Mouse (Mus musculus) brain, embryonic 18.5 days (tissue): ENCODE measurements around the gene Mreg.

Experiments
- DNase-seq: peaks from one replicate; pipeline ENCODE4 v3.0.0-alpha.2; 2012; ENCODE audit warnings: low read depth, low spot score

Mreg gene

DNA sequence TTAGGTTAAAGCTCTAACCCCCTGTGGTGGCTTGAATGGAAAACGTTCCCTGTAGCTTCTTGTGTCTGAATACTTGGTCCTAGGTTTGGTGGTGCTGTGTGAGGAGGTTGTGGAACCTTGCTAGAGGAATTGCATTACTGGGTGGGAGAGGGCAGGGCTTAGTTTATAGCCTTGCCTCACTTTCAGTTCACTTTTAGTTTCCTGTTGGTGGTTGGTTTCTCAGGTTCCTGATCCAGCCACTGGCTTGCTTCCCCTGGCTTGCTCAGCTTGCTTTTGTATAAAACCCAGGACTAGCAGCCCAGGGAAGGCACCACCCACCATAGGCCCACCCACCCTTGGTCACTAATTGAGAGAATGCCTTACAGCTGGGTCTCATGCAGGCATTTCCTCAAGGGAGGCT lies 77.6 kb downstream of the Mreg start:
- DNase-seq, result no peak

DNA sequence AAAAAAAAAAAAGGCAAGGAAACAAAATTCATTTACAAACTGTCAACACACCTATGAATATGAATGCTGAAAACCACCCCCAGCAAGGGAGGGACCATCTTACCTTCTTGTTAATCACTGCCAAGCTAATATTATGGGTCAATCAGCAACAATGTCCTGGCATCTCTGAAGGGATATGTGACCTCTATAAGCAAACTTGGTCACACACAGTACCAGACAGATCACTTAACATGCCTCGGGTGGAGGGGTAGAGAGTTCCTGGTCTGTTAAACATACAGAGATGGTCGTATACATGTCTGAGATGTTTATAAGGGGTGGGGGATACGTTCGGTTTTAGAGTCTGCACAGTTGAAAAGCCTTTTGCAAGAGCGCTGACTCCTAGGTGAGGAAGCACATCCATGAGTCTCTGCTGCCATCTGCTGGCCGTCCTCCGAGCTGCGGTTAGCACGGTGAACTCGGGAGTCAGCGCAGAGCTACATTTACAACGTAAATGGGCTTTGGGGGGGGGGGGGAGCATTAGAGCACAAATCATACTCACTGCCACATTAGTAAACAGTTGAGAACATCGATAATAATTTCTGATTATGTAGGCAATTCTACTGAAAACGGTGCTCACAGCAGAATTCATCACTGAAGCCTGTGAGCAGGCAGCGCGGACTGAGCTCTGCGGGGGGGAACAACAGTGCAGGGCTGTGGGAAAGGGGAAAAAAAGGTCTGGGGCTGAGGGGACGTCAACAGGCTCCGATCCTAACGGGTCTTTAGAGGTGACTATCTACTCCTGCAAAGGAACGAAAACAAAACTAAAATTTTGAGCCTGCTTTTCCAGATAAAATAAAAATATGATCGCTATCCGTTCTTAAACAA lies 88.4 kb downstream of the Mreg start:
- DNase-seq, result peak; percentile 74

- no peak for DNase-seq
Observed at GRCm38 (mm10) chr1:72121608-72122185, 90.4 kb downstream of the Mreg start.

DNA sequence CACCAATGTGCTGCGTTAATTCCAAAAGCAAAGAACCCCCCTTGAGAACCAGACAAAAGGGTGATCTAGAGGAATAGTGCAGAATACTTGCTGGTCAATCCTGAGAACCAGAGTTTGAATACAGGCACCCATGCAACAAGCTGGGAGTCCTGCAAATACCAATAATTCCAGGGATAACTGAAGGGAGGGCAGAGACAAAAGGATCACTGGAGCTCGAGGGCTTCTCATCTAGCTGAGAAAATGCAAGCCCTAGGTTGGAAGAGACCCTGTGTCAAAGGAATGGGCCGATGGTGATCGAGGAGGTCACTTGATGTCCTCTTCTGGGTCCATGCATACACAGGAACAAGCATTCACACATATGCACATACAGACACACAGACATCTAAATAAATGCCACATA lies 92.1 kb downstream of the Mreg start:
- DNase-seq, result no peak

DNA sequence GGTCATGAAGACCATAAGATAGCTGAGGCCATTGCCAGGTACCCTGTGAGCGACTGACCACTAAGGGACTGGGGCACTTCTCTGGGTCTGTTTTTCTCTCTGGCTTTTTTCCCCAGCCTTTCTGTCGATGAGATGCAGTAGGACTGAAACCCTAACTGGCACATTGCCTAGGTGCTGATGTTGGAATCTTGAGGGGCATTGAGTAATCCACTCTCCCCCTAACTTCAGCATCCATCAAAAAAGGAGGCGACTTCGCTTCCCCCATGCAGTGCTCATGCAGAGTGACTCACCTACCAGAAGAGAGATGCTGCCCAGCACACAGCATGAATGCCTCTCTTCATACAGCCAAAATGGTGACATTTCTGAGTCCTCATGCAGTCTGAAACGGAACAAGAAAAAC lies 97.9 kb downstream of the Mreg start:
- DNase-seq, result no peak
